Mouse (Mus musculus) neural tube, embryonic 11.5 days (tissue): ENCODE data around the gene Vps13d. TPM values are rescaled to one million over a fixed set of nuclear protein-coding genes. Genes with fewer than 3 reads are reported as not detected.

Experiments used
- ATAC-seq: fragments of 200-750 bp; cut with Nextera tagmentation; 2 replicates; pipeline ENCODE4 v1.8.0; 2017; ENCODE audit warnings: moderate number of reproducible peaks, mild to moderate bottlenecking, moderate TSS enrichment, moderate library complexity; ENCODE audit not compliant: insufficient read depth, low FRiP score, low TSS enrichment
- DNase-seq: peaks from one replicate; pipeline ENCODE4 v3.0.0-alpha.2; 2015; ENCODE audit warnings: low spot score
- H3K27ac ChIP-seq: fragments of 300-500 bp; sonication (generic); 2 replicates; pipeline ENCODE4 v1.5.1; 2014; ENCODE audit warnings: low read depth, mild to moderate bottlenecking, low read length
- H3K27me3 ChIP-seq: fragments of 300-500 bp; sonication (generic); 2 replicates; pipeline ENCODE4 v1.6.1; 2014; ENCODE audit warnings: mild to moderate bottlenecking, low read length, mixed read lengths; ENCODE audit not compliant: control insufficient read depth, insufficient read depth
- H3K36me3 ChIP-seq: fragments of 300-500 bp; sonication (generic); 2 replicates; pipeline ENCODE4 v1.6.1; 2014; ENCODE audit warnings: mild to moderate bottlenecking, low read length, moderate library complexity, mixed read lengths; ENCODE audit not compliant: control insufficient read depth, insufficient read depth
- H3K4me1 ChIP-seq: fragments of 300-500 bp; sonication (generic); 2 replicates; pipeline ENCODE4 v1.6.1; 2014; ENCODE audit warnings: low read length, mixed read lengths; ENCODE audit not compliant: control insufficient read depth, insufficient read depth
- H3K4me2 ChIP-seq: fragments of 300-500 bp; sonication (generic); 2 replicates; pipeline ENCODE4 v1.6.1; 2014; ENCODE audit warnings: low read depth, mild to moderate bottlenecking, moderate library complexity
- H3K4me3 ChIP-seq: fragments of 300-500 bp; sonication (generic); 2 replicates; pipeline ENCODE4 v1.5.1; 2014; ENCODE audit warnings: low read depth, low read length
- H3K9ac ChIP-seq: fragments of 300-500 bp; sonication (generic); 2 replicates; pipeline ENCODE4 v1.6.1; 2014; ENCODE audit warnings: mild to moderate bottlenecking, low read length
- H3K9me3 ChIP-seq: fragments of 300-500 bp; sonication (generic); 2 replicates; pipeline ENCODE4 v1.6.1; 2016; ENCODE audit warnings: low read length; ENCODE audit not compliant: control insufficient read depth
- WGBS: fragments of 180-500 bp; shearing (Covaris S2); extraction: QIAGEN DNeasy Blood & Tissue Kit; methylation state at CpG from one replicate; pipeline ENCODE4 v1.1.7; 2014; 5-methylcytosine and 5-hydroxymethylcytosine counted together
- polyA plus RNA-seq: library from polyadenylated mRNA; unstranded; fragments of >200 nt; fragmentation: Nextera tagmentation; extraction: Ambion mirVana; gene quantifications from 2 replicates; pipeline ENCODE4 v1.2.1, GENCODE M21; 2014

Gene Vps13d
- polyA plus RNA-seq, result 11.8 and 14.3 TPM in 2 replicates

- Histone ChIP-seq H3K9me3 (no peaks in the 10 kb centered on the region), H3K4me3 (peak within 1 kb of the TSS; percentile 89), H3K36me3 (no peaks in the 10 kb centered on the region), H3K27me3 (no peaks in the 10 kb centered on the region), H3K9ac (peak within 1 kb of the TSS; percentile 81), H3K4me2 (peak within 1 kb of the TSS; percentile 92), H3K4me1 (peaks cover 5% of the 10 kb centered on the region), H3K27ac (no peak within 1 kb of the TSS)
- WGBS, result 0% methylated on average over 52 of the region's 53 CpGs
- ATAC-seq (peak; percentile 93), DNase-seq (peak; percentile 93)
Measured at GRCm38 (mm10) chr4:145194559-145195162, at the start of gene Vps13d. Gene Vps13d, minus strand, starts transcription at chr4:145195005.

- 84% methylated on average over 1 of the region's 1 CpGs for WGBS
- H3K9me3 ChIP-seq, result no peaks in the 10 kb centered on the region
- no peaks in the 10 kb centered on the region for H3K36me3 ChIP-seq
- no peak overlapping the region for H3K4me3 ChIP-seq
- H3K27ac ChIP-seq, result no peak overlapping the region
- DNase-seq (no peak), ATAC-seq (no peak)
- no peaks in the 10 kb centered on the region for H3K4me1 ChIP-seq
- H3K9ac ChIP-seq, result no peak overlapping the region; the same call in 1 of the 2 replicates
- H3K27me3 ChIP-seq, result peaks cover 5% of the 10 kb centered on the region; the same call in 1 of the 2 replicates
- no peak overlapping the region for H3K4me2 ChIP-seq
Measured at GRCm38 (mm10) chr4:145242719-145243350, 48.0 kb upstream of the Vps13d start.

GRCm38 (mm10) chr4:145240723-145241231, 46.0 kb upstream of the Vps13d start:
- no peak overlapping the region for H3K9ac ChIP-seq
- no peak for ATAC-seq
- H3K27ac ChIP-seq, result no peak overlapping the region
- H3K4me2 ChIP-seq, result no peak overlapping the region
- H3K36me3 ChIP-seq, result no peaks in the 10 kb centered on the region
- DNase-seq, result no peak
- 84% methylated on average over 4 of the region's 4 CpGs for WGBS
- no peaks in the 10 kb centered on the region for H3K4me1 ChIP-seq
- no peak overlapping the region for H3K4me3 ChIP-seq
- peaks cover 2% of the 10 kb centered on the region; the same call in 1 of the 2 replicates for H3K27me3 ChIP-seq
- no peaks in the 10 kb centered on the region for H3K9me3 ChIP-seq

GRCm38 (mm10) chr4:145239049-145239830, 44.4 kb upstream of the Vps13d start:
- Histone ChIP-seq H3K9ac (no peak overlapping the region), H3K27me3 (no peaks in the 10 kb centered on the region), H3K4me1 (no peaks in the 10 kb centered on the region), H3K4me2 (no peak overlapping the region), H3K9me3 (no peaks in the 10 kb centered on the region), H3K27ac (no peak overlapping the region), H3K36me3 (no peaks in the 10 kb centered on the region), H3K4me3 (no peak overlapping the region)
- no peak for ATAC-seq
- WGBS, result 66% methylated on average over 4 of the region's 4 CpGs
- DNase-seq, result no peak

GRCm38 (mm10) chr4:145236027-145236426, 41.2 kb upstream of the Vps13d start:
- no peak overlapping the region for H3K4me2 ChIP-seq
- 92% methylated on average over 7 of the region's 7 CpGs for WGBS
- no peak for ATAC-seq

GRCm38 (mm10) chr4:145233487-145234228, 38.9 kb upstream of the Vps13d start:
- DNase-seq (no peak), ATAC-seq (no peak)
- 46% methylated on average over 3 of the region's 3 CpGs for WGBS
- H3K27me3 ChIP-seq, result no peaks in the 10 kb centered on the region
- H3K4me2 ChIP-seq, result no peak overlapping the region
- H3K9me3 ChIP-seq, result 0 out of 2 replicates have a peak, but pooled peaks cover 2% of the 10 kb centered on the region
- H3K9ac ChIP-seq, result no peak overlapping the region
- no peaks in the 10 kb centered on the region for H3K36me3 ChIP-seq
- no peak overlapping the region for H3K4me3 ChIP-seq
- no peaks in the 10 kb centered on the region for H3K4me1 ChIP-seq
- H3K27ac ChIP-seq, result no peak overlapping the region

More at GRCm38 (mm10) chr4:145236027-145236426, 41.2 kb upstream of the Vps13d start:
- H3K36me3 ChIP-seq, result no peaks in the 10 kb centered on the region
- no peak overlapping the region for H3K9ac ChIP-seq
- H3K9me3 ChIP-seq, result no peaks in the 10 kb centered on the region
- no peak overlapping the region for H3K27ac ChIP-seq
- no peaks in the 10 kb centered on the region for H3K27me3 ChIP-seq
- H3K4me1 ChIP-seq, result no peaks in the 10 kb centered on the region
- no peak overlapping the region for H3K4me3 ChIP-seq
- DNase-seq, result no peak

GRCm38 (mm10) chr4:145231732-145232131, 36.9 kb upstream of the Vps13d start:
- DNase-seq, result no peak
- no peak overlapping the region for H3K4me2 ChIP-seq
- H3K36me3 ChIP-seq, result no peaks in the 10 kb centered on the region
- 84% methylated on average over 5 of the region's 5 CpGs for WGBS
- no peak for ATAC-seq
- no peaks in the 10 kb centered on the region for H3K4me1 ChIP-seq
- no peak overlapping the region for H3K27ac ChIP-seq
- no peak overlapping the region for H3K9ac ChIP-seq
- 0 out of 2 replicates have a peak, but pooled peaks cover 2% of the 10 kb centered on the region for H3K9me3 ChIP-seq
- H3K27me3 ChIP-seq, result no peaks in the 10 kb centered on the region
- no peak overlapping the region for H3K4me3 ChIP-seq

- Histone ChIP-seq H3K9ac (no peak overlapping the region), H3K27me3 (no peaks in the 10 kb centered on the region), H3K9me3 (0 out of 2 replicates have a peak, but pooled peaks cover 2% of the 10 kb centered on the region), H3K36me3 (no peaks in the 10 kb centered on the region), H3K4me2 (no peak overlapping the region), H3K4me3 (no peak overlapping the region), H3K4me1 (no peaks in the 10 kb centered on the region), H3K27ac (no peak overlapping the region)
- no peak for ATAC-seq
- WGBS, result 91% methylated on average over 2 of the region's 2 CpGs
- DNase-seq, result no peak
Measured at GRCm38 (mm10) chr4:145230647-145231046, 35.8 kb upstream of the Vps13d start.
